Mouse (Mus musculus) embryonic stem cell, embryonic (primary cell): ENCODE data around the gene Mip.

Source experiments
- CTCF ChIA-PET, 4 experiments: fragments of 300-600 bp in 2 of 4; fragments of 350-600 bp in 2 of 4; sonication (Branson Sonifier 250); formaldehyde crosslinking; loops; one replicate each; lab custom pipeline; 2022; ENCODE audit warnings: inconsistent platforms in 2 of 4; lab: Charles Lee
- POLR2A ChIA-PET, 4 experiments: fragments of 300-600 bp in 2 of 4; fragments of 350-600 bp in 2 of 4; sonication (Branson Sonifier 250); formaldehyde crosslinking; loops; one replicate each; lab custom pipeline; 2022; ENCODE audit warnings: antibody characterized with exemption in 4 of 4, inconsistent platforms in 1 of 4; lab: Charles Lee

Gene Mip

DNA sequence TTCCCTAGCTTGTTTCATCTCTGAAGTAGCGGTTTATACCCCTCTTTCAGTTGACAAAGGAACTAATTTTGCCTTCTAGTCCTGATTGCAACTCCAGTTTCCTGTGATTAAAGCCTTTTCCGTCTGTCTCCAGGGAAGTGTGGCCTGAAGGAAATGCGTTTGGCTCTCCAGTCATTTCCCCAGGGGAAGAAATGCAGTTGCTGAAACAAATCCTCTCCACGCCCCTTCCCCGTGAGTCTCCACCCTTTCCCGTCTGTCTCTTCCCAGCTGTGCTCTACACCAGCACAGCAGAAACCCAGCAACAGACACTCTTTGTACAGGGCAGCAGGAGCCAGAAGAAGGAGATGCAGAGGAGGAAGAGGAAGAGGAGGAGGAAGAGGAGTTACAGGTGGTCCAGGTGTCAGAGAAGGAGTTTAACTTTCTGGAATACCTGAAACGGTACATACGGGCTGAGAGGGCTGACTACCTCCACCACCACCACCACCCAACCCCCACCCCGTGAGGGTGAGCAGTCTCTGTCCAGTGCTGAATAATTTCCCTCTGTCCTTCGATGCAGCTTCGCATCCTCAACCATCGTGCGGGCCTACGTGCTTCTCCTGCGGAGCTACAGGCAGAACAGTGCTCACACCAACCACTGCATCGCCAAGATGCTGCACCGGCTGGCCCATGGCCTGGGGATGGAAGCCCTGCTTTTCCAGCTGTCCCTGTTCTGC is 21.5 kb downstream of the Mip start:
- POLR2A ChIA-PET, result interaction anchor here (0.5 to 6.4 kb wide), 49 partner anchors 8 to 956 kb away, joined by 3 to 39 read pairs (median 4); partner anchors contain the start of genes Stat2 (in 3 of the 4), Gls2 (in 2 of the 4), Pan2 (in 2 of the 4) and Apof (in 1 of the 4)
- CTCF ChIA-PET, result interaction anchor here in 3 of 4 experiments (0.5 to 1.7 kb wide), 15 partner anchors 9 to 264 kb away, joined by 3 to 6 read pairs (median 3); partner anchors contain the start of genes Stat2 (in 2 of the 3) and Baz2a (in 1 of the 3)

DNA sequence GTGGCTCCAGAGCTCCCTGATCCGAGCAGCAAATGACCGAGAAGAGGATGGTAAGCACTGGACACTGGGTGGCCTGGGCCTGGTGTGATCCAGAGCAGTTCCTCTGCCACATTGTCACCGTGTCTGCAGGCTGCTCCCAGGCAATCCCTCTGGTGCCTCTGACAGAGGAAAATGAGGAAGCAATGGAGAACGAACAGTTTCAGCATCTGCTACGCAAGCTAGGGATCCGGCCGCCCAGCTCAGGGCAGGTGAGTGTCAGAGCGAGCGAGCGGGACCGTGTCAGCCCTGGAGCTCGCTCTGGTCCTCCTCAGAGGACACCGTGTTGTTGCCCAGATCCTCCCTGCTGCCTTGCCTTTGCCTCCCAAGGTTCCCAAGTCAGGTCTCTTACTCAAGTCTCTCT is 24.9 kb downstream of the Mip start:
- CTCF ChIA-PET, result interaction anchor here in 3 of 4 experiments (0.5 to 0.9 kb wide), 3 partner anchors 16 to 191 kb away, joined by 3 to 4 read pairs (median 3); no protein-coding TSS in a partner anchor
- POLR2A ChIA-PET, result interaction anchor here (1.0 to 6.4 kb wide), 14 partner anchors 8 to 297 kb away, joined by 3 to 39 read pairs (median 5); partner anchors contain the start of genes Stat2 (in 2 of the 4), Timeless (in 2 of the 4), Apof (in 1 of the 4) and Gls2 (in 1 of the 4)

DNA sequence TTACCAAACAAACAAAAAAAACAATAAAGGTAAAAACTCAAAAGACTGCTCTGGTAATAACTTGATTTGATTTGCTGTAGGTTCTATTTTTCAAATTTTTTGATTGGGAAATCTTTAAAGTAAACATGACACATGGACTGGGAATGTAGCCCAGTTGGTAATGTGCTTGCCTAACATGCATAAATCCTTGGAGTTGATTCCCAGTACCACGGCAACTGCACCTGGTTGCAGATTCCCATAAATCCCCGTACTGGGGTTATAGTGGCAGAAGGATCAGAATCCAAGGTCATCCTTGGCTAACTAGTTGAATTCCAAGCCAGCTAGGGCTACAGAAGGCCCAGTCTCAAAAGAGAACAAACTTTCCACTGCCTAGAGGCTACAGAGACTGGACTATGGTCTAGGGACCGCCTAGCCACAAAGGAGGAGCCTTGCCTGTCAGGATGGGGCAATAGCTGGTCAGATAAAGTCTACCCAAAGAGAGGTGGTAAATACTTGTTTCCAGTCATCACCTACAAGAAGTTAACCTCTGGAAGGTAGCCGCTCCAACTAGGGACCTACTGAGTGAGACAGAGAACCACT is 28.1 kb downstream of the Mip start, which contains the start of gene Apon:
Apon (plus strand) TSS at position 420 of the 579 bp plus-strand sequence.
- CTCF ChIA-PET, result no interaction called here
- POLR2A ChIA-PET, result interaction anchor here in 3 of 4 experiments (0.7 to 3.4 kb wide), 6 partner anchors 10 to 460 kb away, joined by 3 to 18 read pairs (median 4); partner anchors contain the start of gene Stat2 (in 2 of the 3)

DNA sequence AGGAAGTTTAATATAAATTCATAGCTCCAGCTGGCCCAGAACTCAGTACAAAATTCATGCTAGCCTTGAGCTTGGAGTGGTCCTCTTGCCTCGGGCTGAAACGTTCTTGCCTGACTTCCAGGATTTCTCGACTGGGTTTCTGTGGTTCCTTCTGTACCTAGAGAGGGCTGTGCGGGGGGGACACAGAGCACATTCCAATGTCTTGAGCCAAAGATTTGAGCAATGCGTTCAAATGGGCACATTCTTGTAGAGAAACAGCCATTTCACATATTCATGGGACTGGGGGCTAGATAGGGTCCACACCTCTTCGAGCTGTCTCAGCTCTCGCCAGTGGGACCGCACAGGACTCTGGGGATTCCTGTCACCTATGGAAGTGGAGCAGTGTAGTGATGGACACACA is 30.3 kb downstream of the Mip start:
- ChIA-PET POLR2A (interaction anchor here in 2 of 4 experiments (0.6 to 2.5 kb wide), 9 partner anchors 9 to 1126 kb away, joined by 3 to 10 read pairs (median 5); partner anchors contain the start of genes Pan2 (in 2 of the 2) and Stat2 (in 1 of the 2)), CTCF (interaction anchor here in 1 of 4 experiments (1.9 kb wide), 1 partner anchor 43 kb away, joined by 7 read pairs; no protein-coding TSS in a partner anchor)

DNA sequence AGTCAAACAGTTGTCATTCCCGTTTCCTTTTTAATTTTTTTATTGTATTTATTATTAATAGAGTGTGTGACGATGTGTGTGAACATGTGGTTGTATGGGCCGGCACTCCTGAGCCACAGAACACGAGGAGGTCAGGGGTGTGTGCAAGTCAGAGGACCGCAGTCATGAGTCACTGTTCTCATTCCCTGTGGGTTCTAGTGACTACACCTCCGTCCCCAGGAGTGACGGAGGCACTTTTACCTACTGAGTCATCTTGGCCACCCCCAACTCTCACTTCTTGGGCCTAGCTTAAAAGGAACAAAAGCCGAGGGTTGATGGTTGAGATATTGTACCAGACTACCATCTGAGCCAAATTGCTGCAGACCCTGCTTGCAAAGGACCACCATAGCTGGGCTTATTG is 30.7 kb downstream of the Mip start:
- POLR2A ChIA-PET, result interaction anchor here in 3 of 4 experiments (0.5 to 2.5 kb wide), 10 partner anchors 9 to 1127 kb away, joined by 3 to 10 read pairs (median 6); partner anchors contain the start of genes Stat2 (in 2 of the 3), Gls2 (in 1 of the 3) and Pan2 (in 1 of the 3)
- CTCF ChIA-PET, result interaction anchor here in 1 of 4 experiments (0.5 to 1.9 kb wide), 3 partner anchors 14 to 43 kb away, joined by 3 to 7 read pairs (median 3); partner anchors contain the start of gene Stat2

DNA sequence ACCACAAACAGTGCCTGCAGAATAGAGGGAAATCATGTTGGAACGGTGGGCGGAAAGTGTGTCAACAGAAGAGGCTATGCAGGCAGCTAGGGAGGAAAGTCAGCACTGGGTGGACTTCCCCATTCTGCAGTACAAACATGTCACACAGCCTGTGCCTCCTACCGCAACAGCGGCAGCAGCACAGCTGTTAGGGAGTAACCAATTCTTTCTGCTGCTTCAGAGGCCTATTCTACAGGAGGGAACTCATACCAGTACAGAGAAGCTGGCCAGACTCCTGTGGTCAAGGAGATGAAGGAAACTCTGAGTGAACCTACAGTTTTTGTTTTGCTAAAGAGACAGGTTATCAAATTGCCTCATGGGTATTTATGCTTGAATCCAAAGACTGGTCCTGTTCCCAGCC is 33.3 kb downstream of the Mip start:
- POLR2A ChIA-PET, result interaction anchor here in 3 of 4 experiments (0.6 to 2.5 kb wide), 11 partner anchors 8 to 63 kb away, joined by 3 to 15 read pairs (median 3); partner anchors contain the start of genes Stat2 (in 2 of the 3), Cnpy2 (in 1 of the 3) and Pan2 (in 1 of the 3)
- CTCF ChIA-PET, result interaction anchor here in 1 of 4 experiments (0.8 to 1.5 kb wide), 2 partner anchors 12 to 37 kb away, joined by 3 to 7 read pairs; partner anchors contain the start of gene Stat2

DNA sequence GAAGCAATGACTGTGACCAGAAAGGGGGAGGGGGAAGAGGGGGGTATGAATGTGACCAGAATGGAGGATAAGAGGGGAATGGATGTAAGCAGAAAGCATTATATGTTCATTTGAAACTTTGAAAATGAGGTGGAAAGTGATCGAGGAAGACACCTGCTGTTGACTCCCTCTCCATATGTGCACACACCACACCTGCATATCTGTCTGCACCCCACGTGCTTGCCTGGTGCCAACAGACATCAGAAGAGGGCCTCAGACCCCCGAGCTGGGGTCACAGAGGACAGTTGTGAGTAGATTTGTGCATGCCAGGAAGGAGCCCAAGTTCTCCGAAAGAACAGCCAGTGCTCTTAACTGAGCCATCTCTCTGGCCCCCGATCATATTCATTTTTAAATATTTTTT is 34.3 kb downstream of the Mip start:
- POLR2A ChIA-PET, result interaction anchor here in 3 of 4 experiments (0.6 to 2.5 kb wide), 8 partner anchors 10 to 234 kb away, joined by 3 to 15 read pairs (median 4); partner anchors contain the start of genes Stat2 (in 2 of the 3), Myl6 (in 1 of the 3) and Pan2 (in 1 of the 3)
- CTCF ChIA-PET, result interaction anchor here in 1 of 4 experiments (1.5 kb wide), 1 partner anchor 11 kb away, joined by 7 read pairs; the partner anchor contains the start of gene Stat2

DNA sequence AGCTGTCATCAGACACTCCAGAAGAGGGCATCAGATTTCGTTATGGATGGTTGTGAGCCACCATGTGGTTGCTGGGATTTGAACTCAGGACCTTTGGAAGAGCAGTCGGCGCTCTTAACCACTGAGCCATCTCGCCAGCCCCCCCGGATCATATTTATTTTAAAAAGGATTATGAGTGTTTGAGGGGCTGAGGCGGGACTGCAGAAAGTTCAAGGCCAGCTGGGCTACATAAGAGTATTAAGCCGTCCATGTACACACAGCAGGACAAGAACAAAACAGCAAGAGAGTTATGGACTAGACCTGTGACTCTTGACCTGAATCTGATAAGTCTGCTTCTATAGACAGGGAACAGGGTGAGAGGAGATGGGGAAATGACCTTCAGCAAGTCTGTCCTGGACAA is 34.7 kb downstream of the Mip start:
- ChIA-PET POLR2A (interaction anchor here in 2 of 4 experiments (0.8 to 1.3 kb wide), 6 partner anchors 10 to 84 kb away, joined by 3 read pairs; partner anchors contain the start of gene Stat2 (in 1 of the 2)), CTCF (interaction anchor here in 1 of 4 experiments (0.6 kb wide), 1 partner anchor 30 kb away, joined by 5 read pairs; no protein-coding TSS in a partner anchor)

DNA sequence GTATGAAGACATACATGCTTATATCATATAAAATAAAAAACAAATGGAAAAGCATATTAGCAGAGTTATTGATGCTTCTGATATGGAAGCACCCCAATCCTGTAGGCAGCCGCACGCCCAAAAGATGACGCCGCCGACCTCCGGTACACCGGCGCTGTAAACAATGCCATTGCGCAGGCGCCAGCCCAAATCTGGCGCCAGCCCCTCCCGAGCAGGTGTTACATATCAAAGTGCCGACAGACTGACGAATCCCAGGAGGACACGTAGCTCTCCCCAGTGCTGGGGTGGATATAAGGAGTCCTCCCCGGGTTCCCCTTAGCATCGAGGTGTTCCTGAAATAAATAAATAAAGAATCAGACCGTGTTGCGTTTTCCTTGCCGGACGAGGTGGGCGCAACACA is 36.7 kb downstream of the Mip start:
- POLR2A ChIA-PET, result interaction anchor here in 3 of 4 experiments (0.6 to 1.7 kb wide), 24 partner anchors 8 to 356 kb away, joined by 3 to 10 read pairs (median 4); partner anchors contain the start of genes Cnpy2 (in 2 of the 3), Gls2 (in 1 of the 3), Naca (in 1 of the 3) and Pa2g4 (in 1 of the 3)
- CTCF ChIA-PET, result interaction anchor here in 2 of 4 experiments (0.7 to 1.0 kb wide), 2 partner anchors 10 to 21 kb away, joined by 3 read pairs; no protein-coding TSS in a partner anchor

DNA sequence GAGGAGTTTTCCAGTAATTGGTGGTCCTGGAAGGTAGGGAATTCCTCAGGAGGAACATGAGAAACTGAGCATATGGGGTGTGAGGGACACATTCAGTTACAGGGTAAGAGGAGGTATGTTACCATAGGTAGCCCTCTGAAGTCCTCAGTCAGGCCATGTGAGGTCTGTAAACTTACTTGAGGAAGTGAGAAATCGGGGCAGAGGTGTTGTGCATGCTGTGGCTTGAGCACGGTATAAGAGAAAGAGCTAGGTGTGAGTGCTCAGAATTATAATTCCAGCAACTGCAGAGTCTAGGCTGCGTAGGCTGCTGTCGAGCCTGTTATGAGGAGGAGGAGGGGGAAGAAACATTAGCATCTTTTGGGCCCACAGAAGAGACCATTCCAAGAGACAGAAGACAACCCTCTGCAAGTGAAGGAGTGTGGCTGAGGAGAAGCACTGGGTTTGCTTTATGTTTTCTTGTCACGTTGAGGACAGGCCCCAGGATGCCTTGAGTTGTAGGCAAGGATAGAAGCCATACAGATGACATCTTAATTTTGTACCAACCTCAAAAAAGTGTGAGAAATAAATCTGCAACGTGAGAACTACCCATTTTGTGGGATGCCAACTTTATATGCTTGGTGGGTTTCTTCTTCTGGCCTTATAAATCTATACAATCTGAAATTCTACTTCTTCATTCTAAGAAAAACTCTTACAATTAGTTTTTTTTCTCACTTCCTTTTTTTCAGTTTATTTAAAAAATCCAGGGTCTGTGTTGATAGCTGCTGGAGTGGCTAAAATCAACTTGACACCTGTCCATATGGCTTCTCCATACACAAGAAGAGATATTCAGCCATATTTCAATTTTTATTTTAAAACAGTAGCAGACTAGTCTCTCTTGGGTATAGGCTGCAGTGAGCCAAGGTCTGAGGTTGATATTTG is 38.0 kb downstream of the Mip start:
- ChIA-PET CTCF (no interaction called here), POLR2A (interaction anchor here in 2 of 4 experiments (0.9 to 1.7 kb wide), 10 partner anchors 8 to 231 kb away, joined by 3 to 10 read pairs (median 3); partner anchors contain the start of genes Pan2 (in 2 of the 2), Cnpy2 (in 1 of the 2) and Naca (in 1 of the 2))

DNA sequence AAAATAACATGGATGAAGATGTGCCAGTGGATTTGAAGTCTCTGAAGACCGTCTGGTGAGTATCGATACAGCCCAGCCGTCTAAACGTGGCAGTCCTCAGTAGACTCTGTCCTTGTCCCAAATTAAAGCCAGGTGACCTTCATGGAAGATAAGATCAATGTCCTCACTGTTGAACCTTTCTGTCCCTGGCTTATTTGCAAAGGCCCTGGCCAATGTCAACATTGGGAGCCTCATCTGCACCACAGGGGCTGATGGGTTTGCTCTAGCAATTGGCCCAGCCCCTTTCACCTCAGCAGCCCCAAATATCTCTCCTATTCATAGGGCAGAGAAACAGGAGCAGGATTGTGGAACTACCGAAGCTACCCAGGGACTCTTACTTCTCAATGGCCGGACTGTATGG is 42.7 kb downstream of the Mip start, which contains the start of gene Apof:
Apof (plus strand) TSS at position 301 of the 400 bp plus-strand sequence.
- ChIA-PET CTCF (interaction anchor here in 3 of 4 experiments (1.1 to 1.2 kb wide), 3 partner anchors 15 to 16 kb away, joined by 3 to 6 read pairs (median 4); no protein-coding TSS in a partner anchor), POLR2A (interaction anchor here in 3 of 4 experiments (0.6 to 5.8 kb wide), 17 partner anchors 14 to 1082 kb away, joined by 3 to 58 read pairs (median 6); partner anchors contain the start of genes Cnpy2 (in 1 of the 3), Esyt1 (in 1 of the 3), Pan2 (in 1 of the 3) and Timeless (in 1 of the 3))

DNA sequence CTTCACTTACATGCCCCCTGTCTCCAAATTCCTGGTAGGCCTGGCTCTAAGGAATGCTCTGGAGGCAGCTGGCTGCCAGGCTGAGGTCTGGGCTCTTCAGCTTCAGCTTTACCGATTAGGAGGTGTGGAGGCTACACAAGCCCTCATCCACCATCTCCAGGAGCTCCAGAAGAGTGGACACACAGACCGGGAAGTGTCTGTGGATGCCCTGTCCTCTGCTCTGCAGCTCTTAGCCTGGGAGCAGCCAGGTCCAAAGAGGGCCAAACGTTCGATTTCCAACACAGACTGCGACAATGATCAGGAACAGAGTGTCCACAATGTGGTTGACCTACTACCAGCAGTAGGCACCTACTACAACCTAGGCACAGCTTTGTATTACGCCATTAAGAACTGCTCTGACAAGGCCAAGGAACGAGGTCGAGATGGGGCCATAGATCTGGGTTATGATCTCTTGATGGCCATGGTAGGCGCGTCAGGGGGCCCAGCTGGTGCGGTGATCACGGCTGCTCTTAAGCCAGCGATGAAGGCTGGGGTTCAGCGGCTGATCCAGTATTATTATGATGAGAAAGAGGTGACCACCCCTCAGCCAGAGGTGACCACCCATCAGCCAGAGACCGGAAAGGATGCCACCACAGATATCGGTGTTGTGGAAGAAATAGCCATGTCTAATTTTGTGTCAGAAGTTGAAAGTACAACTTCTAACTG is 43.7 kb downstream of the Mip start:
- ChIA-PET POLR2A (interaction anchor here in 3 of 4 experiments (0.5 to 5.8 kb wide), 66 partner anchors 9 to 633 kb away, joined by 3 to 58 read pairs (median 6); partner anchors contain the start of genes Cnpy2 (in 3 of the 3), Pan2 (in 3 of the 3), Atp5b (in 2 of the 3) and Naca (in 2 of the 3)), CTCF (interaction anchor here (0.5 to 1.4 kb wide), 12 partner anchors 14 to 171 kb away, joined by 3 to 22 read pairs (median 5); partner anchors contain the start of genes Nabp2 (in 2 of the 4), Rnf41 (in 2 of the 4) and Pan2 (in 1 of the 4))

DNA sequence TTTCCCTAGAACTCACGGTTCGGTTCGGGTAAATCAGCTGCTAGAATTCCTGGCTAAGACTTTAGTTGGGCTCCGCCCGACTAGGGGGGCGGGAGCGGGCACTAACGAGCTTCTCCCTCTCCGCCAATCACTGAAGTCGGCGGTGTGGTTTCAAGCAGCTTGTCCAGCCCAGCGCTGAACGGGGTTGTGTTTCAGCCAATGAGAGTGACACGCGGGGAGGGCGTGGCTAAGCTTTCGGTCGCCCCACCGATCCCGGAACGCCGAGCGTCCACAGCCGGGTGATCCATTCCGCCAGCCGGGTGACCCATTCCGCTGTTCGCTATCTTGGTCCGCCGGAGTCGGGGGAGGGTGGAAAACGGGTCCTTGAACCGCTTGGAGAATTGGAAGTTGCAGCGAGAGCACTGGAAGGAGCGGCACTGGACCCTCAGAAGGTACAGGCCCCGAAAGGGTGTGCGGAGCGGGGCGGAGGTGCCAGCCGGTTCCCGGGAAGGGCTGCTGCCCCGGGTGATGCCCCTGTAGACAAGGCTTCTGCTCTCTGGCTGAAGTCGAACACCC is 44.7 kb downstream of the Mip start, which contains the start of gene Stat2:
Stat2 (plus strand) TSS at position 273 of the 555 bp plus-strand sequence.
- ChIA-PET CTCF (interaction anchor here in 3 of 4 experiments (0.5 to 1.5 kb wide), 34 partner anchors 11 to 325 kb away, joined by 3 to 22 read pairs (median 4); partner anchors contain the start of genes Nabp2 (in 2 of the 3), Rnf41 (in 2 of the 3), Baz2a (in 1 of the 3) and Erbb3 (in 1 of the 3)), POLR2A (interaction anchor here (0.5 to 5.8 kb wide), 112 partner anchors 8 to 733 kb away, joined by 3 to 58 read pairs (median 4); partner anchors contain the start of genes Gls2 (in 3 of the 4), Pan2 (in 3 of the 4), Rnf41 (in 3 of the 4) and Apon (in 2 of the 4))

DNA sequence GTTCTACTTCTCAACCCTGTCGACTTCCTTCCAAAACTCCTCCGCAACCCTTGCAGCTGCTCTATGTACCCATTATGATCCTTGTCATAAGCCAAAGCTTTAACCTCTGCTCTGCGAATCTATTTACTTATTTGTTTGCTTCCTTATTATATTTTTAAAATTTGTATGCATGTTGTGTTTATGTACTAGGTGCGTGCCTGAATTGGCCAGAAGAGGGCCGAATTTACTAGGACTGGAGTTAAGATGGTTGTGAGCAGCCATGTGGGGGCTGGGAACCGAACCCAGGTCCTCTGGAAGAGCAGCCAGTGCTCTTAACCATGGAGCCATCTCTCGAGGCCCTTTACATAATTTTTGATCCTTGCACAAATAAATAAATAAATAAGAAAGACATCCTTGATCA is 45.2 kb downstream of the Mip start:
- CTCF ChIA-PET, result interaction anchor here in 3 of 4 experiments (0.6 to 1.5 kb wide), 23 partner anchors 11 to 319 kb away, joined by 3 to 22 read pairs (median 4); partner anchors contain the start of genes Baz2a (in 1 of the 3), Erbb3 (in 1 of the 3), Myl6b (in 1 of the 3) and Nabp2 (in 1 of the 3)
- POLR2A ChIA-PET, result interaction anchor here in 3 of 4 experiments (0.7 to 5.8 kb wide), 74 partner anchors 7 to 734 kb away, joined by 3 to 58 read pairs (median 5); partner anchors contain the start of genes Pan2 (in 3 of the 3), Rnf41 (in 3 of the 3), Apon (in 2 of the 3) and Baz2a (in 2 of the 3)
